Mouse (Mus musculus) CH12.LX (cell line): ENCODE data around the gene Fahd2a. TPM values are rescaled to one million over a fixed set of nuclear protein-coding genes. Genes with fewer than 3 reads are reported as not detected.

Experiments used
- DNase-seq: peaks from one replicate; pipeline ENCODE4 v3.0.0-alpha.2; 2013; ENCODE audit errors: extremely low read depth
- H3K27ac ChIP-seq: 2 replicates; pipeline ENCODE4 v1.5.1; 2012; ENCODE audit warnings: low read depth, mild to moderate bottlenecking, control low read depth, moderate library complexity; ENCODE audit not compliant: insufficient read depth
- H3K27me3 ChIP-seq: replicated peaks from 2 replicates; pipeline ENCODE3; 2012; ENCODE audit warnings: inconsistent platforms
- H3K36me3 ChIP-seq, 2 experiments: replicated peaks in 1 of 2; 2 replicates each; pipeline versions ENCODE3 to v1.6.1; 2012; ENCODE audit warnings: inconsistent platforms in 1 of 2, low read length in 1 of 2, mild to moderate bottlenecking in 1 of 2, mixed read lengths in 1 of 2, moderate library complexity in 1 of 2; ENCODE audit not compliant: control insufficient read depth in 1 of 2, insufficient read depth in 1 of 2
- H3K4me1 ChIP-seq, 2 experiments: 2 replicates each; pipeline ENCODE4 v1.6.1; 2012; ENCODE audit warnings: inconsistent platforms in 1 of 2, moderate library complexity in 1 of 2; ENCODE audit not compliant: insufficient read depth in 2 of 2, control insufficient read depth in 1 of 2
- H3K4me2 ChIP-seq: 2 replicates; pipeline ENCODE4 v1.6.1; 2012; ENCODE audit warnings: low read depth, mild to moderate bottlenecking, control low read depth; ENCODE audit not compliant: poor library complexity, insufficient read depth, severe bottlenecking
- H3K4me3 ChIP-seq, 3 experiments: fragments of 150-350 bp in 1 of 3; sonication (generic) in 1 of 3; replicated peaks in 1 of 3; 2 replicates each; pipeline versions ENCODE3 to v1.5.1; 2011 to 2012; ENCODE audit warnings: low read depth in 2 of 3, low read length in 2 of 3, mild to moderate bottlenecking in 2 of 3, moderate library complexity in 2 of 3, control low read depth in 1 of 3, improper control_type of control experiment in 1 of 3, inconsistent platforms in 1 of 3, mixed read lengths in 1 of 3; ENCODE audit not compliant: poor library complexity in 1 of 3
- H3K79me2 ChIP-seq: replicated peaks from 2 replicates; pipeline ENCODE4 v1.6.1; 2012; ENCODE audit warnings: mild to moderate bottlenecking, moderate library complexity; ENCODE audit not compliant: control insufficient read depth, poor library complexity, insufficient read depth, severe bottlenecking; ENCODE audit errors: extremely low read depth
- H3K9ac ChIP-seq: 2 replicates; pipeline ENCODE4 v1.6.1; 2012; ENCODE audit warnings: low read depth, mild to moderate bottlenecking, control low read depth, moderate library complexity; ENCODE audit not compliant: insufficient read depth
- H3K9me3 ChIP-seq: replicated peaks from 2 replicates; pipeline ENCODE3; 2012; ENCODE audit warnings: low read length, inconsistent platforms, mixed read lengths
- BHLHE40 ChIP-seq: IDR thresholded peaks from 2 replicates; pipeline ENCODE4 v1.6.1; 2011; ENCODE audit warnings: mild to moderate bottlenecking, low read depth, low read length, improper control_type of control experiment
- CTCF ChIP-seq, 2 experiments: IDR thresholded peaks in 1 of 2; conservative IDR thresholded peaks in 1 of 2; 2 replicates each; pipeline ENCODE4 v1.5.1; 2011 to 2012; ENCODE audit warnings: low read depth in 2 of 2, low read length in 2 of 2, improper control_type of control experiment in 1 of 2, inconsistent platforms in 1 of 2, mild to moderate bottlenecking in 1 of 2, moderate library complexity in 1 of 2
- ETS1 ChIP-seq: conservative IDR thresholded peaks from 2 replicates; pipeline ENCODE4 v1.6.1; 2012; ENCODE audit warnings: low read depth, mild to moderate bottlenecking, inconsistent platforms, low read length, improper control_type of control experiment, moderate library complexity
- GABPA ChIP-seq: IDR thresholded peaks from 2 replicates; pipeline ENCODE4 v1.6.1; 2012; ENCODE audit warnings: low read depth, low read length, improper control_type of control experiment, inconsistent platforms; ENCODE audit not compliant: insufficient replicate concordance
- IRF4 ChIP-seq: IDR thresholded peaks from 2 replicates; pipeline ENCODE4 v1.6.1; 2014; ENCODE audit warnings: low read depth, mild to moderate bottlenecking, inconsistent platforms, low read length, improper control_type of control experiment
- JUN ChIP-seq: IDR thresholded peaks from 2 replicates; pipeline ENCODE4 v1.6.1; 2011; ENCODE audit warnings: low read depth, mild to moderate bottlenecking, low read length, improper control_type of control experiment, moderate library complexity; ENCODE audit not compliant: insufficient read depth
- JUND ChIP-seq: conservative IDR thresholded peaks from 2 replicates; pipeline ENCODE4 v1.6.1; 2011; ENCODE audit warnings: low read depth, low read length, improper control_type of control experiment
- MAX ChIP-seq: IDR thresholded peaks from 2 replicates; pipeline ENCODE4 v1.6.1; 2011; ENCODE audit warnings: low read length, improper control_type of control experiment
- MAZ ChIP-seq: IDR thresholded peaks from 2 replicates; pipeline ENCODE4 v1.6.1; 2012; ENCODE audit warnings: low read depth, mild to moderate bottlenecking, inconsistent platforms, low read length, improper control_type of control experiment, moderate library complexity
- MEF2A ChIP-seq: IDR thresholded peaks from 2 replicates; pipeline ENCODE4 v1.6.1; 2014; ENCODE audit warnings: low read depth, mild to moderate bottlenecking, inconsistent platforms, low read length, improper control_type of control experiment, borderline replicate concordance
- MYC ChIP-seq: IDR thresholded peaks from 2 replicates; pipeline ENCODE4 v1.6.1; 2011; ENCODE audit warnings: low read depth, mild to moderate bottlenecking, improper control_type of control experiment, low read length
- NRF1 ChIP-seq: IDR thresholded peaks from 2 replicates; pipeline ENCODE4 v1.6.1; 2014; ENCODE audit warnings: low read depth, mild to moderate bottlenecking, inconsistent platforms, low read length, improper control_type of control experiment, moderate library complexity
- POLR2A ChIP-seq: IDR thresholded peaks from 2 replicates; pipeline ENCODE4 v1.6.1; 2011; ENCODE audit warnings: low read depth, mild to moderate bottlenecking, improper control_type of control experiment, low read length
- POLR2AphosphoS2 ChIP-seq: IDR thresholded peaks from 2 replicates; pipeline ENCODE4 v1.6.1; 2011; ENCODE audit warnings: low read depth, low read length, improper control_type of control experiment
- RCOR1 ChIP-seq: conservative IDR thresholded peaks from 2 replicates; pipeline ENCODE4 v1.6.1; 2012; ENCODE audit warnings: low read depth, mild to moderate bottlenecking, inconsistent platforms, low read length, improper control_type of control experiment
- SIN3A ChIP-seq: IDR thresholded peaks from 2 replicates; pipeline ENCODE4 v1.6.1; 2012; ENCODE audit warnings: low read length, improper control_type of control experiment, inconsistent platforms
- SMC3 ChIP-seq: IDR thresholded peaks from 2 replicates; pipeline ENCODE4 v1.6.1; 2011; ENCODE audit warnings: low read depth, low read length, improper control_type of control experiment
- TCF12 ChIP-seq: IDR thresholded peaks from 2 replicates; pipeline ENCODE4 v1.6.1; 2014; ENCODE audit warnings: low read depth, mild to moderate bottlenecking, inconsistent platforms, low read length, improper control_type of control experiment
- USF1 ChIP-seq: IDR thresholded peaks from 2 replicates; pipeline ENCODE4 v1.6.1; 2014; ENCODE audit warnings: low read depth, mild to moderate bottlenecking, inconsistent platforms, low read length, improper control_type of control experiment
- ZMIZ1 ChIP-seq: IDR thresholded peaks from 2 replicates; pipeline ENCODE4 v1.6.1; 2012; ENCODE audit warnings: low read depth, mild to moderate bottlenecking, inconsistent platforms, low read length, improper control_type of control experiment
- dilution Hi-C: fragments of 300-500 bp; cut with MboI; formaldehyde crosslinking; loops from 2 replicates; pipeline ENCODE4 v1.14.3; 2020; ENCODE audit warnings: low sequenced_read_pairs; ENCODE audit not compliant: extremely low pct_unique_long_range_greater_than_20kb, extremely low pct_ligation_motif_present
- in situ Hi-C: fragments of 300-500 bp; cut with MboI; formaldehyde crosslinking; loops from 3 replicates; pipeline ENCODE4 v1.14.3; 2019; ENCODE audit warnings: low sequenced_read_pairs, low pct_ligation_motif_present, low pct_unique_long_range_greater_than_20kb, mixed read lengths
- polyA plus RNA-seq: library from polyadenylated mRNA; unstranded; fragments of >175 nt; gene quantifications from 2 replicates; pipeline ENCODE4 v1.2.1, GENCODE M21; 2012; ENCODE audit warnings: low read depth; ENCODE audit not compliant: insufficient read length
- total RNA-seq, 2 experiments: library from RNA; depleted of rRNA; stranded (reverse); fragments of 300-350 nt in 1 of 2; fragments of >200 nt in 1 of 2; gene quantifications; 2 replicates each; pipeline ENCODE4 v1.2.3; 2012 to 2014

The Fahd2a gene
- total and polyA plus RNA-seq, 3 experiments: 4.5 to 9.9 (median 6.6) TPM

- Histone ChIP-seq H3K79me2 (no peaks in the 10 kb centered on the region), H3K27me3 (peaks cover 65% of the 10 kb centered on the region), H3K9ac (no peak overlapping the region), H3K36me3 (no peaks in the 10 kb centered on the region), H3K4me1 (peaks cover 5 to 14% of the 10 kb centered on the region in 2 experiments), H3K9me3 (no peaks in the 10 kb centered on the region), H3K4me2 (no peak overlapping the region), H3K27ac (no peak overlapping the region), H3K4me3 (no peak overlapping the region)
- dilution Hi-C loops (no loop called here), in situ Hi-C loops (no loop called here)
- TF ChIP-seq TCF12 (no peak), SIN3A (no peak), GABPA (no peak), MAX (no peak), POLR2AphosphoS2 (no peak), JUND (no peak), MAZ (no peak), USF1 (no peak), ETS1 (no peak), RCOR1 (no peak), POLR2A (no peak), JUN (no peak), CTCF (conservative IDR thresholded peaks at IDR 0.05 in 1 of 2, IDR thresholded peaks at IDR 0.05 in 1 of 2; ENCODE audit: low read depth in 2 of 2, low read length in 2 of 2) (no peak)
- no peak for DNase-seq
Measured at GRCm38 (mm10) chr2:127451748-127452147, 7.4 kb upstream of the Fahd2a start.

DNA sequence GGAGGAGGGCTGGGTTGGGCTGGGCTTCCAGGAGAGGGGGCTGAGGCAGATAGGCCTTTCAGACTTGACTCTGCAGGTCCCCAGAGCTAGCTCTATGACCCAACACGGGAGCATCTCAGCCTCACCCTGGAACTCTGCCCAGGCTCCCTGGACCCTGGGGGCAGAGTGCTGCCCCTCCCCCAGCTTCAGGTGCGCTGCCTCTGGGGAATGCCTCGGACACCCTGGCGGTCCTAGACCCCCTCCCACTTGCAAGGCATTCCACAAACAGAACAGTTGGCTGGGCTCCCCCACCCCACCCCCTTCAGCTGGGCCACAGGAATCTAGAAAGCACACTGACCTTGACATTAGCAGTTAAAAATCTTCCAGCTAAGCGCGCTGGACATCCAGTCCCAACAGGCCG is 5.3 kb upstream of the Fahd2a start:
- no peak for DNase-seq
- Histone ChIP-seq H3K4me3 (no peak overlapping the region), H3K9ac (no peak overlapping the region), H3K9me3 (no peaks in the 10 kb centered on the region), H3K27ac (no peak overlapping the region), H3K36me3 (no peaks in the 10 kb centered on the region), H3K27me3 (peaks cover 49% of the 10 kb centered on the region), H3K4me2 (no peak overlapping the region), H3K4me1 (peaks cover 9 to 21% of the 10 kb centered on the region in 2 experiments), H3K79me2 (no peaks in the 10 kb centered on the region)
- dilution Hi-C loops: no loop called here
- in situ Hi-C loops: no loop called here
- TF ChIP-seq NRF1: no peak
- no peak for TF ChIP-seq MEF2A
- no peak for TF ChIP-seq POLR2AphosphoS2
- TF ChIP-seq JUND: no peak
- TF ChIP-seq SMC3: no peak
- TF ChIP-seq MYC: no peak
- TF ChIP-seq BHLHE40: no peak
- TF ChIP-seq ZMIZ1: no peak
- no peak for TF ChIP-seq IRF4
- no peak for TF ChIP-seq RCOR1
- TF ChIP-seq GABPA: no peak
